Mouse (Mus musculus) CH12.LX (cell line): ENCODE results near the gene Gramd2. TPM values are rescaled to one million over a fixed set of nuclear protein-coding genes. Genes with fewer than 3 reads are reported as not detected.

Source experiments
- DNase-seq: peaks from one replicate; pipeline ENCODE4 v3.0.0-alpha.2; 2013; ENCODE audit errors: extremely low read depth
- H3K27ac ChIP-seq: 2 replicates; pipeline ENCODE4 v1.5.1; 2012; ENCODE audit warnings: low read depth, mild to moderate bottlenecking, control low read depth, moderate library complexity; ENCODE audit not compliant: insufficient read depth
- H3K27me3 ChIP-seq: replicated peaks from 2 replicates; pipeline ENCODE3; 2012; ENCODE audit warnings: inconsistent platforms
- H3K36me3 ChIP-seq, 2 experiments: replicated peaks in 1 of 2; 2 replicates each; pipeline versions ENCODE3 to v1.6.1; 2012; ENCODE audit warnings: inconsistent platforms in 1 of 2, low read length in 1 of 2, mild to moderate bottlenecking in 1 of 2, mixed read lengths in 1 of 2, moderate library complexity in 1 of 2; ENCODE audit not compliant: control insufficient read depth in 1 of 2, insufficient read depth in 1 of 2
- H3K4me1 ChIP-seq, 2 experiments: 2 replicates each; pipeline ENCODE4 v1.6.1; 2012; ENCODE audit warnings: inconsistent platforms in 1 of 2, moderate library complexity in 1 of 2; ENCODE audit not compliant: insufficient read depth in 2 of 2, control insufficient read depth in 1 of 2
- H3K4me2 ChIP-seq: 2 replicates; pipeline ENCODE4 v1.6.1; 2012; ENCODE audit warnings: low read depth, mild to moderate bottlenecking, control low read depth; ENCODE audit not compliant: poor library complexity, insufficient read depth, severe bottlenecking
- H3K4me3 ChIP-seq, 3 experiments: fragments of 150-350 bp in 1 of 3; sonication (generic) in 1 of 3; replicated peaks in 1 of 3; 2 replicates each; pipeline versions ENCODE3 to v1.5.1; 2011 to 2012; ENCODE audit warnings: low read depth in 2 of 3, low read length in 2 of 3, mild to moderate bottlenecking in 2 of 3, moderate library complexity in 2 of 3, control low read depth in 1 of 3, improper control_type of control experiment in 1 of 3, inconsistent platforms in 1 of 3, mixed read lengths in 1 of 3; ENCODE audit not compliant: poor library complexity in 1 of 3
- H3K79me2 ChIP-seq: replicated peaks from 2 replicates; pipeline ENCODE4 v1.6.1; 2012; ENCODE audit warnings: mild to moderate bottlenecking, moderate library complexity; ENCODE audit not compliant: control insufficient read depth, poor library complexity, insufficient read depth, severe bottlenecking; ENCODE audit errors: extremely low read depth
- H3K9ac ChIP-seq: 2 replicates; pipeline ENCODE4 v1.6.1; 2012; ENCODE audit warnings: low read depth, mild to moderate bottlenecking, control low read depth, moderate library complexity; ENCODE audit not compliant: insufficient read depth
- H3K9me3 ChIP-seq: replicated peaks from 2 replicates; pipeline ENCODE3; 2012; ENCODE audit warnings: low read length, inconsistent platforms, mixed read lengths
- CHD1 ChIP-seq: IDR thresholded peaks from 2 replicates; pipeline ENCODE4 v1.6.1; 2012; ENCODE audit warnings: low read depth, low read length, improper control_type of control experiment, inconsistent platforms
- CHD2 ChIP-seq: IDR thresholded peaks from 2 replicates; pipeline ENCODE4 v1.6.1; 2011; ENCODE audit warnings: low read length, improper control_type of control experiment
- CTCF ChIP-seq, 2 experiments: IDR thresholded peaks in 1 of 2; conservative IDR thresholded peaks in 1 of 2; 2 replicates each; pipeline ENCODE4 v1.5.1; 2011 to 2012; ENCODE audit warnings: low read depth in 2 of 2, low read length in 2 of 2, improper control_type of control experiment in 1 of 2, inconsistent platforms in 1 of 2, mild to moderate bottlenecking in 1 of 2, moderate library complexity in 1 of 2
- E2F4 ChIP-seq: IDR thresholded peaks from 2 replicates; pipeline ENCODE4 v1.6.1; 2011; ENCODE audit warnings: low read depth, low read length, improper control_type of control experiment; ENCODE audit not compliant: insufficient replicate concordance
- ELF1 ChIP-seq: IDR thresholded peaks from 2 replicates; pipeline ENCODE4 v1.6.1; 2014; ENCODE audit warnings: low read depth, mild to moderate bottlenecking, inconsistent platforms, low read length, improper control_type of control experiment
- EP300 ChIP-seq: IDR thresholded peaks from 2 replicates; pipeline ENCODE4 v1.6.1; 2011; ENCODE audit warnings: low read length, improper control_type of control experiment
- ETS1 ChIP-seq: conservative IDR thresholded peaks from 2 replicates; pipeline ENCODE4 v1.6.1; 2012; ENCODE audit warnings: low read depth, mild to moderate bottlenecking, inconsistent platforms, low read length, improper control_type of control experiment, moderate library complexity
- HCFC1 ChIP-seq: IDR thresholded peaks from 2 replicates; pipeline ENCODE4 v1.6.1; 2012; ENCODE audit warnings: low read depth, mild to moderate bottlenecking, inconsistent platforms, low read length, improper control_type of control experiment
- JUN ChIP-seq: IDR thresholded peaks from 2 replicates; pipeline ENCODE4 v1.6.1; 2011; ENCODE audit warnings: low read depth, mild to moderate bottlenecking, low read length, improper control_type of control experiment, moderate library complexity; ENCODE audit not compliant: insufficient read depth
- JUND ChIP-seq: conservative IDR thresholded peaks from 2 replicates; pipeline ENCODE4 v1.6.1; 2011; ENCODE audit warnings: low read depth, low read length, improper control_type of control experiment
- MAFK ChIP-seq: IDR thresholded peaks from 2 replicates; pipeline ENCODE4 v1.6.1; 2011; ENCODE audit warnings: low read length, improper control_type of control experiment; ENCODE audit not compliant: insufficient replicate concordance
- MAX ChIP-seq: IDR thresholded peaks from 2 replicates; pipeline ENCODE4 v1.6.1; 2011; ENCODE audit warnings: low read length, improper control_type of control experiment
- MAZ ChIP-seq: IDR thresholded peaks from 2 replicates; pipeline ENCODE4 v1.6.1; 2012; ENCODE audit warnings: low read depth, mild to moderate bottlenecking, inconsistent platforms, low read length, improper control_type of control experiment, moderate library complexity
- MEF2A ChIP-seq: IDR thresholded peaks from 2 replicates; pipeline ENCODE4 v1.6.1; 2014; ENCODE audit warnings: low read depth, mild to moderate bottlenecking, inconsistent platforms, low read length, improper control_type of control experiment, borderline replicate concordance
- MXI1 ChIP-seq: IDR thresholded peaks from 2 replicates; pipeline ENCODE4 v1.6.1; 2011; ENCODE audit warnings: mild to moderate bottlenecking, low read depth, low read length, improper control_type of control experiment
- MYC ChIP-seq: IDR thresholded peaks from 2 replicates; pipeline ENCODE4 v1.6.1; 2011; ENCODE audit warnings: low read depth, mild to moderate bottlenecking, improper control_type of control experiment, low read length
- NRF1 ChIP-seq: IDR thresholded peaks from 2 replicates; pipeline ENCODE4 v1.6.1; 2014; ENCODE audit warnings: low read depth, mild to moderate bottlenecking, inconsistent platforms, low read length, improper control_type of control experiment, moderate library complexity
- PAX5 ChIP-seq: IDR thresholded peaks from 2 replicates; pipeline ENCODE4 v1.6.1; 2012; ENCODE audit warnings: low read length, inconsistent platforms, mixed read lengths
- POLR2AphosphoS2 ChIP-seq: IDR thresholded peaks from 2 replicates; pipeline ENCODE4 v1.6.1; 2011; ENCODE audit warnings: low read depth, low read length, improper control_type of control experiment
- RAD21 ChIP-seq: IDR thresholded peaks from 2 replicates; pipeline ENCODE4 v1.6.1; 2011; ENCODE audit warnings: low read depth, mild to moderate bottlenecking, low read length, improper control_type of control experiment, moderate library complexity
- RCOR1 ChIP-seq: conservative IDR thresholded peaks from 2 replicates; pipeline ENCODE4 v1.6.1; 2012; ENCODE audit warnings: low read depth, mild to moderate bottlenecking, inconsistent platforms, low read length, improper control_type of control experiment
- SIN3A ChIP-seq: IDR thresholded peaks from 2 replicates; pipeline ENCODE4 v1.6.1; 2012; ENCODE audit warnings: low read length, improper control_type of control experiment, inconsistent platforms
- SMC3 ChIP-seq: IDR thresholded peaks from 2 replicates; pipeline ENCODE4 v1.6.1; 2011; ENCODE audit warnings: low read depth, low read length, improper control_type of control experiment
- TBP ChIP-seq: conservative IDR thresholded peaks from 2 replicates; pipeline ENCODE4 v1.6.1; 2011; ENCODE audit warnings: low read depth, low read length, improper control_type of control experiment
- TCF12 ChIP-seq: IDR thresholded peaks from 2 replicates; pipeline ENCODE4 v1.6.1; 2014; ENCODE audit warnings: low read depth, mild to moderate bottlenecking, inconsistent platforms, low read length, improper control_type of control experiment
- UBTF ChIP-seq: IDR thresholded peaks from 2 replicates; pipeline ENCODE4 v1.6.1; 2012; ENCODE audit warnings: low read depth, mild to moderate bottlenecking, inconsistent platforms, low read length, improper control_type of control experiment, moderate library complexity
- USF1 ChIP-seq: IDR thresholded peaks from 2 replicates; pipeline ENCODE4 v1.6.1; 2014; ENCODE audit warnings: low read depth, mild to moderate bottlenecking, inconsistent platforms, low read length, improper control_type of control experiment
- ZC3H11A ChIP-seq: IDR thresholded peaks from 2 replicates; pipeline ENCODE4 v1.6.1; 2012; ENCODE audit warnings: low read depth, mild to moderate bottlenecking, inconsistent platforms, low read length, improper control_type of control experiment
- ZMIZ1 ChIP-seq: IDR thresholded peaks from 2 replicates; pipeline ENCODE4 v1.6.1; 2012; ENCODE audit warnings: low read depth, mild to moderate bottlenecking, inconsistent platforms, low read length, improper control_type of control experiment
- dilution Hi-C: fragments of 300-500 bp; cut with MboI; formaldehyde crosslinking; loops from 2 replicates; pipeline ENCODE4 v1.14.3; 2020; ENCODE audit warnings: low sequenced_read_pairs; ENCODE audit not compliant: extremely low pct_unique_long_range_greater_than_20kb, extremely low pct_ligation_motif_present
- in situ Hi-C: fragments of 300-500 bp; cut with MboI; formaldehyde crosslinking; loops from 3 replicates; pipeline ENCODE4 v1.14.3; 2019; ENCODE audit warnings: low sequenced_read_pairs, low pct_ligation_motif_present, low pct_unique_long_range_greater_than_20kb, mixed read lengths
- polyA plus RNA-seq: library from polyadenylated mRNA; unstranded; fragments of >175 nt; gene quantifications from 2 replicates; pipeline ENCODE4 v1.2.1, GENCODE M21; 2012; ENCODE audit warnings: low read depth; ENCODE audit not compliant: insufficient read length
- total RNA-seq, 2 experiments: library from RNA; depleted of rRNA; stranded (reverse); fragments of 300-350 nt in 1 of 2; fragments of >200 nt in 1 of 2; gene quantifications; 2 replicates each; pipeline ENCODE4 v1.2.3; 2012 to 2014

The Gramd2 gene
- total and polyA plus RNA-seq, 3 experiments: 0.61 TPM; not detected in 2

GRCm38 (mm10) chr9:59675598-59675997, 4.3 kb upstream of the Gramd2 start:
- no peak overlapping the region for H3K9ac ChIP-seq
- TF ChIP-seq JUND (no peak), HCFC1 (no peak), MYC (no peak), CHD2 (no peak), MEF2A (no peak), ELF1 (no peak), MAX (no peak), EP300 (no peak), RAD21 (no peak), ZMIZ1 (no peak), SIN3A (no peak), JUN (no peak), UBTF (no peak), ZC3H11A (no peak), USF1 (no peak), PAX5 (no peak), TCF12 (no peak), MAFK (no peak)
- TF ChIP-seq, all 38 proteins: peak for 0
- Histone ChIP-seq H3K9me3 (no peaks in the 10 kb centered on the region), H3K27ac (no peak overlapping the region), H3K79me2 (no peaks in the 10 kb centered on the region), H3K36me3 (peaks cover 82 to 91% of the 10 kb centered on the region in 2 experiments), H3K4me1 (no peaks in the 10 kb centered on the region; a peak in 1 of 4 replicates), H3K4me3 (no peak overlapping the region), H3K4me2 (no peak overlapping the region), H3K27me3 (no peaks in the 10 kb centered on the region)
- dilution Hi-C loops (no loop called here), in situ Hi-C loops (no loop called here)
- no peak for DNase-seq

- Histone ChIP-seq H3K4me3 (no peak overlapping the region), H3K9ac (no peak overlapping the region), H3K36me3 (peaks cover 56 to 63% of the 10 kb centered on the region in 2 experiments), H3K4me2 (no peak overlapping the region), H3K27me3 (no peaks in the 10 kb centered on the region), H3K9me3 (no peaks in the 10 kb centered on the region), H3K27ac (no peak overlapping the region), H3K79me2 (no peaks in the 10 kb centered on the region), H3K4me1 (peaks cover 7 to 13% of the 10 kb centered on the region in 2 experiments; a peak in 3 of 4 replicates)
- in situ Hi-C loops: no loop called here
- no peak for TF ChIP-seq TBP
- no peak for TF ChIP-seq ETS1
- no peak for TF ChIP-seq HCFC1
- peak; percentile 28 to 59; a peak in 3 of 4 replicates for TF ChIP-seq CTCF (conservative IDR thresholded peaks at IDR 0.05 in 1 of 2, IDR thresholded peaks at IDR 0.05 in 1 of 2; ENCODE audit: low read depth in 2 of 2, low read length in 2 of 2)
- no peak for TF ChIP-seq ELF1
- TF ChIP-seq JUN: no peak
- no peak for TF ChIP-seq RCOR1
- no peak for TF ChIP-seq CHD1
- TF ChIP-seq ZC3H11A: no peak
- TF ChIP-seq E2F4: no peak
- TF ChIP-seq SMC3: peak; percentile 23; the same call in 1 of the 2 replicates
- peak; percentile 40 for TF ChIP-seq RAD21
- no peak for TF ChIP-seq USF1
- no peak for TF ChIP-seq MAZ
- TF ChIP-seq SIN3A: no peak
- TF ChIP-seq EP300: no peak
- no peak for TF ChIP-seq MXI1
- TF ChIP-seq UBTF: no peak
- no peak for TF ChIP-seq NRF1
- no peak for TF ChIP-seq MYC
- TF ChIP-seq MAFK: no peak
- no peak for TF ChIP-seq MAX
- TF ChIP-seq MEF2A: no peak
- no peak for TF ChIP-seq POLR2AphosphoS2
- dilution Hi-C loops: no loop called here
- DNase-seq: peak; percentile 38
Measured at GRCm38 (mm10) chr9:59678313-59678712, 1.6 kb upstream of the Gramd2 start.
